Mouse (Mus musculus) adrenal gland, postnatal 10 days (tissue): ENCODE measurements around the gene Sox5. TPM values are rescaled to one million over a fixed set of nuclear protein-coding genes. Genes with fewer than 3 reads are reported as not detected.

Experiments used
- DNase-seq: peaks from one replicate; pipeline ENCODE4 v3.0.0; 2021; ENCODE audit warnings: mixed read lengths
- total RNA-seq, 2 experiments: library from RNA; stranded (reverse); gene quantifications; 2 replicates each; pipeline ENCODE4 v1.2.3; 2021

Gene Sox5
- total RNA-seq, 2 experiments from 2014 or later: 11.9 to 20.4 TPM

DNA sequence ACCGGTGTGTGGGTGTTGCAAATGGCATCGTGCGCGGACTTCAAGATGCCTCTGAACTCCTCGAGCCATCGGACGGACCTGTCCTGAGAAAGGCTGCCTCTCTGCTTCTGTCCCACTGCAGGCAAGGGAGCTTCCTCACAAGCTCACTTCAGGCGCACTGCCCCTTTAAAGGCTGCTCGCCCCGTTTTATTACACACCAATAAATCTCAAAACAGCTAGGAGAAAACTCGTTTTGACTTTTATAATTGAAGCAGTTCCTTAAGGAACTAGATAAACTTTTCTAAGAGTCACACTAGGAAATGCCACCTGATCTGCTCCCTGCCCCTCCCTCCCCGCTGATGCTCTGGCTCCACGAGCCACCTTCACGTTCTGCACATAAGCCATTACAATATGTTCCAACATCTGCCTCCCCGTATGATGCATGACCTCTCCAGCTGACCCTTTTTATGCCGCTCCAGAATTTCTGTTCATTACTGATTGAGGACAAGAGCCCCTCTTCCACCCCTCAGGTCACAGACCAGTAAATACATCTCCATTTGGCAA is 863.3 kb downstream of the Sox5 start:
- no peak for DNase-seq

DNA sequence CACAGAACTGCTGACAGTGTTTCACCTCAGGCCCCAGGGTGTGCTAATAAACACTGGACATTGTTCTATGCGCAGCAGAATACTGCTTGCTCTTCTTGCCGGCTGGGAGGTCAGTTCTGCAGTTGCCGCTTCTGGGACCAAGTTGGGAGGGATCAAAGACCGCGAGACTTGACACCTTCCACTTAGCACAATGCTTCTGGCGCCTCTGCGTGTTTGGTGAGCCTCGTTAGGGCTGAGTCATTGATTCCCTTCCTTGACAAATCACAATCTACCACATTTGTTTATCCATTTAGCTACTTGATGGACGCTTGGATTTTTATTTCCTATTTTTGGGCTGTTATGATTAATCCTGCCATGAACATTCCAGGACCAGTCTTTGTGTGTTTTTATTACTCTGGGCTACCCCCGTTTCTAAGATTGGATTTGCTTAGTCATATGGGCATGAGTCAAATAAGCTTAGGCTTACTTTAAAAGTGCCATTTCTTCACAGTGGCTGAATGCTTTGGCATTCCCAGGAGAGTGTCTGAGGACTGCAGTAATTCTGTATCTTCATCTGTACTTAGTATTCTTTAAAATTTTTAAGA is 865.5 kb downstream of the Sox5 start:
- no peak for DNase-seq

DNA sequence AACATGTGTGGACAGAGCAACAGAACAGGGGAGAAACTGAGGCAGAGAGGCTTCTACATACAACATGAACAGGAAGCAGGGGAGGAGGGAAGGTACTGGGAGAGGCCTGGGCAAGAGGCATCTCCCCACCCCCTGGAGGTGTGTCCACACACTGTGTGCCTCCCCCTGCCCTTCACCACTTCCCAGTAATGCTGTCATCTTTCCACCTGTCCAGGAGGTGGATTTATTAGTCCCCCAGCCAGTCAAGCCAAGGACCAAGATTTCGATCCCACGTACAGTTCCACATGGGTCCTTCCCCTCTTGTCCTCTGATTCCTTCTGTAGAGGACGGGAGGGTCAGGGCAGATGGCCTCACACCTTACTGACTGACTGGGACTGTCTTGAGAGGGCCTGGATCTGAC is 866.1 kb downstream of the Sox5 start:
- DNase-seq: no peak

DNA sequence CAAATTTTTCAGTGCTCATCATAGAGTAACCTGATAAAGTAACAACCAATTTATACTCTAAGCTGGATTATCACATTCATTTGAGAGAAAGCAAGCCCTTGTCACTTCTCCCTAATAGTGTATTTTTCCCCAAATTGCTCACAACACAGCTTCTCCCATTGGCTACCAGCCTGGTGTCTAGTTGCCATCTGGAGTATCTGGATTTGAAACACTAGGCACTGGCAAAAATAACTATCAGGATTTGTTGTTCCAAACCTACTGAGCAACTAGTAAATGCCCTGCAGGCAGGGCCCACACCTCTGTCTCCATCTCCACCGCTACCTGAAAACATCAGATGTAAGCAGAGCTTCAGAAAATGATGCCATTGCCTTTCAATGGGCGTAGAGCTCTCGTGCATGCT is 869.5 kb downstream of the Sox5 start:
- no peak for DNase-seq

DNA sequence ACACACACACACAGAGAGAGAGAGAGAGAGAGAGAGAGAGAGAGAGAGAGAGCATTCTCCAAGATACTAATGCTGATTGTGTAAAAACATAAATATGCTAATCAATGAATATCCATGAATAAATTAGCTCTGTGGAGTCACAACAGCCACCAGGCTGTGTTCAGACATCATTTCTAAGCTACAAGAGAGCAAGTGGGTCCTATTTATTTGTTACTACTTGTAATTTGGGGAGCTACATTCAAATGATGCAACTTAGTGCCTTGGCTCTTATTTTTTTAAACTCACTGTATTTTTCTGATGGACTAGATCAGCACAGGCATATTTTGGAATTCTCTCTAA is 877.1 kb downstream of the Sox5 start:
- no peak for DNase-seq

DNA sequence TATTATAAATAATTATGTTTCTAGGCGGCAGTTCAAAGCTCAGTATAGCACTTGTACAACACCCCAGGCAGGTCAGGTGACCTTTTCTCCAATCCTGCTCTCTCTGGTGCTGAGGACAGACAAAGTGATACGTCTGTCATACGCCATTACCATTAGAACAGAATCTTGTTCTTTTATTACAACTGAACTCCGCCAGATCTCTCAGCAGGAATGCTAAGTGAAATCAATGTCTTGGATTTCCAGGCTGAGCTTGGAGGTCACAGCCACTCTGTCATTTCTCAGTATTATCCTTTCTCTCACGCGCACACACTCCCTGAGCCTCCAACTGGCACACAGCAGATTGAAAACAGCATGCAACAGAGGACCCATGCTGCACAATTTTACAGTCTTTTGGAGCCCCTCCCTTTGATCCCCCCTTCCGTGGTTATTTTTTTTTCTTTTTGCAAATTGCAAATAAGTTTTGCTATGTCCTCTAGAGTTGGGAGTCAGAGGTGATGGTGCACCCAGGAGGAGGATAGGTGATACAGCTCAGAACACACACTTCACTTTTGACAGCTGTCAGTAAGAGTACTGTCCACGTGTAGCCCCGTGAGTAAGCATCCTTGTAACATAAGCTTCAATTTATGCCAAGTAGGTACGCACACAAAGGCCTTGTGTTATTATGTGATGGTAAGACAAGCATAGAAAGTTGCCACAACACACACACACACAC is 877.6 kb downstream of the Sox5 start:
- DNase-seq: no peak

- DNase-seq: no peak
Measured at GRCm38 (mm10) chr6:143900871-143901270, 880.9 kb downstream of the Sox5 start.

DNA sequence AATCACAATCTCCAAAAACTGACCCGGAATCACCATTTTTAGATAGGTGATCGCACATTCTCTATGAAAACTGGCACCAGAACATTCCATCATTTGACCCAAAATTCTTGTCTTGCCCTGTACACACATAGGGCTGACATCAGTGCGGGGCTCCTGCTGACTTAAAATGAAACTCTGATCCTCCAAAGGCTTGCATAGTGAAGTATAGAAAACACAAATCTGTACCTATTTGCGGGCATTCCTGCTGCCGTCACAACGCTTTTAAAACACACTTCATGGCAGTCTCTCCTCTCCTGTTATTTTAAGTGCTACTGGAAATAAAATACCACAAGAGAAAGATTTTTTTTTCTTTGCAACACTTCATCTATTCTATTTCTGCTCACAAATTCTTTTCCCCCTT is 886.7 kb downstream of the Sox5 start:
- no peak for DNase-seq

DNA sequence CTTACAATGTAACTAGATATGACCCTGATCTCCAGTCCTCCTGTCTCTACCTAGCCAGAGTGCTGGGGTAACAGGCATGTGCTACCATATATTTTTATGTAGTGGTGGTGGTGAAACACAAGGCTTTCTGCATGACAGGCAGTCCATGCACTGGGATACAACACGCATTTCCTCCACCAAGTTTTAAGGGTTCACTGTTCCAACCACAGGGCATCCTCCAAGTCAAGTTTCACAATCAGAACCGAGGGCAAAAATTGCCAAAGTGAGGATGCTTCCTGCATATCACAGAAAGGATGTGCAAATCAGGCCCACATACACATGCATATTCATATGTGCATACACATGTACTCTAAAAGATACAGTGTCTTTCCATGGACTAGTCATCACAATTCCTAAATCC is 888.9 kb downstream of the Sox5 start:
- DNase-seq: no peak

- DNase-seq: no peak
Measured at GRCm38 (mm10) chr6:143888556-143888955, 893.2 kb downstream of the Sox5 start.

GRCm38 (mm10) chr6:143878525-143878924 is 903.3 kb downstream of the Sox5 start:
- no peak for DNase-seq

DNA sequence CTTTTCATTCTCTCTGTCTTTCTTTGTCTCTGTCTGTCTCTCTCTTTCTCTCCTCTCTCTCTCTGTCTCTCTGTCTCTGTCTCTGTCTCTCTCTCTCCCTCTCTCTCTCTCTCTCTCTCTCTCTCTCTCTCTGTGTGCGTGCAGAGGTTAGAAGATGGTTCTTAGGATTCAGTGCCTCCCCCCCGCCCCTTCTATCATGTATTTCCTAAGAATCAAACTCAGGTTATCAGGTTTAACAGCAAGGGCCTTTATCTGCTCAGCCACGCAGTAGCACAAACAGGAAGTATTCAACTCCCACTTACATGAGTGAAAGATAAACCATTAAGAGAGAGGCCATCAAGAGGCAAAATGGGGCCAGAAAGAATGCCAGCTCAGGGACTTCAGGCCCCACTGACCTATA is 913.0 kb downstream of the Sox5 start:
- DNase-seq: no peak

DNA sequence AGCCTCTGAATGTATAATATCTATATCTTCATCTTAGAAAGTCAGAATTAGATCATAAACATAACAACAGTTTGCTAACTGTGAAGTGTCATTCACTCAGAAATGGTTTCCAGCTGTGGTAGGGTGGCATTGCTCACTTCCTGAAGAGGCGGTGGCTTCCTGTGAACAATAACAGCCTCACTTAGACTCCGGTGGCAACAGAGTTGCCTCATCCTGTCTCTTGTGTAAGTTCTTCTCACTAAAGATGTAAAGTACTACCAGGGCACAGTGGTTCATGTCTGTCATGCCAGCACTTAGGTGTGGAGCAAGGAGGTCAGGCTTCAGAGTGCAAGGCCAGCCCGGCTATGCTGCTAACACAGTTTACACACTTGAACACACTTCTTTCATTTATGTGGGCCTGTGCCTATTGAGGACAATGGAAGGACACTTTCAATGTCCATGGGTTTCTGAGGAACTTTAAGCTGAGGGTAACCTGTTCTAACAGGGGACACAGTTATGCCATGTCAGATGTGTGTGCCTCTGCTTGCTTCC is 913.6 kb downstream of the Sox5 start:
- DNase-seq: no peak

DNA sequence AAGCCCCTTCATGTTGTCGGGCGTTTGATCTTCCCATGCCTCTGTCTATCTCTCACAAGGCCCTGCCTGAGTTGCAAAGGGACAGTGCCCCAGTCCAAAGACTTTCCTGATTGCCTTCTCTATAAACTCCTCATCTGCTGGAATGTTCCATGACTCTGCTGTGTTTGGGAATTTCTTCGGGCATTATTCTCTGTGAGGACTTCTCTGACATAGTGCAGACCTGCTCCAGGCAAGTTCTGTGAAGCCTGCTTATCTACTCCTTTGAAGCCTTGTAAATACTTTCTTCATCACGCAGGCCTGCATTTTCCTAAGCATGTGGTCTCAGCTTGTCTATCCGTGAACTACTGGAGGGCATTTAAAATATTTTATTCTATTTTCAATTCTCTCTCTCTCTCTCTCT is 914.7 kb downstream of the Sox5 start:
- DNase-seq: no peak

DNA sequence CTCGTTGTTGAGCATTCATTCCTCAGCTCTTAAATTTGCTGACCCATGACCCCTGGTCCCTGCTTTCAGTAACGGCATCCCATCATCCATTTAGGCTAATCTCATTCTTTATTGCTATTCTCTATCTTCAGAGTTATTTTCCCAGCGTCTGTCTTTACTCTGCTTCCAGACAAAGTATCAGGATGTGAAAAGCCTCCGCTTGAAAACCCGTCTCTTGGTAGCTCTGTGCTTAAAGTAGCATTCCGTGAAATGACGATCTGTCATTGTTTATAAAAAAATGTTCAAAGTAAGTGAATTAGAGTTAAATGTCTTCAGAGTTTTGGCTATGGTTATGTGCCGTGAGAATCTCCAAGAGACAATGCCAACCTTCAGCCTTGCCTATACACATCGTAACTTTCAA is 915.2 kb downstream of the Sox5 start:
- no peak for DNase-seq

DNA sequence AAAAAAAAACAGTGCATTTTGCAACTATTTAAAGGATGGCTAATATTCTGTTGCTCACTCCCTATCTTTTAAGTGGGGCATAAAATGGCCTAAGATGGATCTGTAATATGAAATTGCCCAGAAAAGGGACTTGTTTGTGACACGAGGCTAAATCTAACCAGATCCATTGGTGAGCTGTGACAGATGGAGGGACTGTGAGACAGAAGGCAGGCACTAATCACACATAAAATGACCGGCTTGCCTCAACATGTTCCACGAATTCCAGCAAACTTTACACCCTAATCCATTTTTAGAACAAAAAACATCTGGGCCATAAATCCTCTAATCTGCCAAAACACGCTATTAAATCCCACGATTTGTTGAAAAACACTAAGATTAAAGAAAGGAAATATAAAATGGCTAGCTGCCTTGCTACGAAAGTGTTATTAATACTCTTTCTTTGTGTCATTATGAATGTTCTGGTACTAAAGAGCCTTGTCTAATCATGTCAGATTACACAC is 919.1 kb downstream of the Sox5 start:
- no peak for DNase-seq

DNA sequence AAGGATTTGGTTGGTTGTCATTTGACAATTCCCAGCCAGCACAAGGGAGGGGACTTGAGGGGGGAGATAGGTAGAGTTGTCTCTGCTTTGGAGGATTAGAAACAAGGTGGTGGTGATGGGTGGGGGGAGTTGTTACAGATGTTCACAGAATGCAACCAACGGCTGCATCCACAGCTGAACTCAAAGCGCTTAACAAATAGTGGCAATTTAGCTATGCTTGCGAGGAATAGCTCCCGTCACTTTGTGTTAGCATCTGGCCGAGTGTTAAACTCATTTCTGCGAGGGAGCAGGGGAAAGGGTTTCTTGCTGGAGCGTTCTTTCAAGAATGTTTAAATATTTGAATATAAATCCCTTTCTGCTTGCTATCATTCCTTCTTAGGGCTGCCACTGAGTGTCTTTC is 921.7 kb downstream of the Sox5 start:
- DNase-seq: no peak

DNA sequence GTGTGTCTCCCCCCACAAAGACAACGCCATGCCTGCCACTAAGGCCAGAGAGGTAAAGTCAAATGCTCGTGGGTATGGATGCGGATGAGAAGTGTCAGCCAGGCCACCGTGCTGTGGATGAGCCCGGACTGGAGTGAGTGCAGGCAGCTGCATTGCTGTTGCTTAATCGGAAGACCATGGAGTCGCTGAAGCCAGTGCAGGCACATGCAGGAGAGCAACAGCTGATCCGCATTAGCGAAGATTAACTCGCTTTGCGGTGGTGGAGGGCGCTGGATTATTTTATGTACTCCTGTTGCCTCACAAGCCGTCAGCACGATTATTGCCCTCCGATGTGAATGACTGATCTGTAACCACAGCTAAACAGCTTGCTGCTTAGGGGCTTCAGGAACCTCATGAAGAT is 922.2 kb downstream of the Sox5 start:
- no peak for DNase-seq

- no peak for DNase-seq
Measured at GRCm38 (mm10) chr6:143858551-143858950, 923.2 kb downstream of the Sox5 start.

DNA sequence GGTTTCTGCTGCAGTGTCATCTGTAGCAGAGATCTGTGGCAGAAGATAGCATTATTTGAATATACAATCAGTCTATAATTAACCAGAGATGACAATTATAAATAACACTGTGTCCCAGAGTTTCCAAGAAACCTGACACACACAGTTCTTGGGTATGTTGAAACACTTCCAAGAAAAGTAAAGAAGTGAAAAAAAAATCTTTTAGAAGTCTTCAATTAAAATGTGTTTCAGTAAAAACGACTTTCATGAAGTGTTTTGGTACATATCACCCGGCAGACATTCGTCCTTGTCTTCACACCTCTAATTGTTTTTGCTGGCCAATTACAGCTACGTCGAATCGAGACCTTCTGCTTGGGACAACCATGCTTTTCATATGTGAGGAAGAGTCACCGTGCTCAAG is 924.4 kb downstream of the Sox5 start:
- DNase-seq: no peak

DNA sequence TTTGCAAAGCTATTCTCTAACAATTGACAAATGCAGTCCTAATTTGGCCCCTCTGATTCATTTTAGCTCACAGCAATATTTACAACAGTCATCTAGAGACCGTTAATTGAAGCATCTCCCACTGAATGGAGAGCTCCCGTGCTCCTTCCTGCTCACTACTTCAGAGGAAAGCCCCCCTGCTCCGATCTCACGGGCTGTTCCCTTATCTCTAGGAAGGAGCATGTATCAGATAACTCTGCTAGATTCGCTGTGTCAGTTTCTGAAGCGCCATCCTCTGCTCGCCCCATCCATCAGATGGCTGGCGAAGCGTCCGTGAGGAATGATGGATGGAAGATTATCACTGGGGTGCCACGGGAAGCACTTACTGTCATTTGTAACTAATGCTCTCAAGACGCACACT is 926.4 kb downstream of the Sox5 start:
- DNase-seq: no peak

DNA sequence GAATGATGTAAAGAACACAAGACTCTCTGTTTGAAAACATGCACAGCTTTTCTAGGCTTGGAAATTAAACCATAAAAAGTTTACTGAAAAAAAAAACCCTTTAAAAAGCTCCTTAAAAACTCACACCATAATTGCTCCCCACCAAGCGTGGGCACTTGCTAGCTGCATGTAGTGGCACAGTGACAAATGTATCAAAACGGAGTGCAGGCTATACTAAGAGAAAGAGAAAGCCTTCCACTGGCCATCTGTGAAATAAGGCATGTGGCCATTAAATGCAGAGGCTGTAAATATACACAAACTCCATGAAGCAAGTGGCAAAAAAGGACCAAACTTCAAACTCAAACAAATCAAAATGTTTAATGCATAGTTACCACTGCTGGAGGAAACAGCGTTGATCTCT is 927.7 kb downstream of the Sox5 start:
- DNase-seq: no peak

- no peak for DNase-seq
Measured at GRCm38 (mm10) chr6:143845761-143846160, 936.0 kb downstream of the Sox5 start.

DNA sequence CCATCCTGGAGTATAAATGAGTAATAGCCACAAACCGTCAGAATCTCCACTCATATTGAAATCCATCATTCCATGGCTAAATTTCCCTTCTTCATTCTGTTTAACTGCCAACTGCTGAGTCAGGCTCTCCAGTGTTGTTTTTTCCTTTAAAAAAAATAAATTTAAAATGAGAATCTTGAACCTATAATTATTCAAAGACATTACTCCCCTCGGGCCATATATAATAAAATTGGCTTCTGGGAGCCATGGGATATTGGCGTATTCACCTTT is 937.1 kb downstream of the Sox5 start:
- no peak for DNase-seq
